Mouse (Mus musculus): Measurements from ENCODE around the gene Mei1.

The Mei1 gene

GRCm38 (mm10) chr15:82170437-82171377 lies 100.9 kb downstream of the Mei1 start:
- DNase-seq (ENCODE audit: low spot score in 2 of 2) = no peak

GRCm38 (mm10) chr15:82172648-82173047 lies 102.9 kb downstream of the Mei1 start:
- DNase-seq (ENCODE audit: low spot score in 2 of 2) = no peak

GRCm38 (mm10) chr15:82175091-82175490 lies 105.3 kb downstream of the Mei1 start:
- no peak for DNase-seq (ENCODE audit: low spot score in 2 of 2)
